Mouse (Mus musculus) forebrain, embryonic 16.5 days (tissue): ENCODE measurements around the gene Myoz1. TPM values are rescaled to one million over a fixed set of nuclear protein-coding genes. Genes with fewer than 3 reads are reported as not detected.

Experiments used
- ATAC-seq: fragments of 200-750 bp; cut with Nextera tagmentation; 2 replicates; pipeline ENCODE4 v1.8.0; 2017; ENCODE audit warnings: mild to moderate bottlenecking, moderate library complexity
- H3K27ac ChIP-seq: fragments of 300-500 bp; sonication (generic); 2 replicates; pipeline ENCODE4 v1.5.1; 2014; ENCODE audit warnings: low read length, control low read depth
- H3K27me3 ChIP-seq: fragments of 300-500 bp; sonication (generic); replicated peaks from 2 replicates; pipeline ENCODE4 v1.6.1; 2014; ENCODE audit warnings: low read length; ENCODE audit not compliant: control insufficient read depth, insufficient read depth
- H3K36me3 ChIP-seq: fragments of 300-500 bp; sonication (generic); 2 replicates; pipeline ENCODE4 v1.6.1; 2014; ENCODE audit not compliant: control insufficient read depth, insufficient read depth
- H3K4me1 ChIP-seq: fragments of 300-500 bp; sonication (generic); replicated peaks from 2 replicates; pipeline ENCODE4 v1.6.1; 2014; ENCODE audit warnings: low read length; ENCODE audit not compliant: control insufficient read depth, insufficient read depth
- H3K4me2 ChIP-seq: fragments of 300-500 bp; sonication (generic); 2 replicates; pipeline ENCODE4 v1.6.1; 2014; ENCODE audit warnings: mild to moderate bottlenecking, low read length, control low read depth
- H3K4me3 ChIP-seq: fragments of 300-500 bp; sonication (generic); replicated peaks from 2 replicates; pipeline ENCODE4 v1.5.1; 2014; ENCODE audit warnings: mild to moderate bottlenecking, low read length, control low read depth
- H3K9ac ChIP-seq: fragments of 300-500 bp; sonication (generic); replicated peaks from 2 replicates; pipeline ENCODE4 v1.6.1; 2014; ENCODE audit warnings: low read depth, low read length, control low read depth
- H3K9me3 ChIP-seq: fragments of 300-500 bp; sonication (generic); 2 replicates; pipeline ENCODE4 v1.6.1; 2016; ENCODE audit warnings: low read length; ENCODE audit not compliant: control insufficient read depth
- WGBS: fragments of 180-500 bp; shearing (Covaris S2); extraction: QIAGEN DNeasy Blood & Tissue Kit; methylation state at CpG from one replicate; pipeline ENCODE4 v1.1.7; 2014; 5-methylcytosine and 5-hydroxymethylcytosine counted together
- polyA plus RNA-seq: library from polyadenylated mRNA; unstranded; fragments of >200 nt; fragmentation: Nextera tagmentation; extraction: Ambion mirVana; gene quantifications from 2 replicates; pipeline ENCODE4 v1.2.1, GENCODE M21; 2015

Gene Myoz1
- polyA plus RNA-seq, 1 experiment from 2014 or later, result not detected

DNA sequence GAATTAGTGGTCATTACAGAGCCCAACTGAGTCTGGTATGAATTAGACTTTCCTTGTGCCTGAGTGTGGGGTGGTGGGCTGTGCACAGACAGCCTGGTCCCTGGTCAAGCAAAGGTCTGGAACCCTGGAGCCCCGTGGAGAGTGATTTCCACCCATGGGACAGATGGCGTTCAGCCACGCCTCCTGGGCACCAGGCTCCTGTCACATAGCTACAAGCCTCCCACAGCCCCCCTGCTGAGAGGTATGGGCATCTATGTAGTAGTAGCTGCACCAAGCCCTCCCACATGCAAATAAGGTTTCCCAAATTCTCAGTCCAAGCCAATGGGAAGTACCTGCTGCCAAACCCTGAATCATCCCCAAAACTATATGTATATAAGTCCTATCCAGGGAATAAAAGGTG, 29.4 kb downstream of the Myoz1 start:
- Histone ChIP-seq H3K27me3 (no peaks in the 10 kb centered on the region), H3K9ac (no peak overlapping the region), H3K4me3 (no peak overlapping the region), H3K9me3 (no peaks in the 10 kb centered on the region), H3K36me3 (no peaks in the 10 kb centered on the region), H3K4me1 (peaks cover 6% of the 10 kb centered on the region), H3K4me2 (no peak overlapping the region), H3K27ac (no peak overlapping the region)
- 73% methylated on average over 3 of the region's 3 CpGs for WGBS
- no peak for ATAC-seq

DNA sequence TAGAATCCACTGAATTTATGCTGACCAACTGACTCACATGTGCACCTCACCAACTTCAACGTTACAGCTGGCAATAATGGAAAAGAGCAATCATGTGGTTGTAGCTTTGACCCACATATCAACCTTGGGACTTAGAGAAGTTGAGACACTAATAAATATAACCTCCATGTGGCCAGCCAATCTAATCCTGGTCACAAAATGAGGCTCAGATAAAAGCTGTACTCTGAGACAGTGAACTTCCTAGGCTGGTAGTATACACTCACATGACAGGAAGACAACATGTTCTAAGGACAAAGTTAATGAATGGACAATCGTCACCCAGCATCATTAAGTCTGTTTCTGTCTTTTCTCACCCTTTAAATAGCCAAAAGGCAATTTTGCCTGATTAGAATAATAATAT, 29.9 kb downstream of the Myoz1 start:
- Histone ChIP-seq H3K4me2 (no peak overlapping the region), H3K9me3 (no peaks in the 10 kb centered on the region), H3K4me3 (no peak overlapping the region), H3K4me1 (peaks cover 6% of the 10 kb centered on the region), H3K9ac (no peak overlapping the region), H3K36me3 (no peaks in the 10 kb centered on the region), H3K27me3 (no peaks in the 10 kb centered on the region), H3K27ac (no peak overlapping the region)
- no peak for ATAC-seq
- 80% methylated on average over 2 of the region's 2 CpGs for WGBS

DNA sequence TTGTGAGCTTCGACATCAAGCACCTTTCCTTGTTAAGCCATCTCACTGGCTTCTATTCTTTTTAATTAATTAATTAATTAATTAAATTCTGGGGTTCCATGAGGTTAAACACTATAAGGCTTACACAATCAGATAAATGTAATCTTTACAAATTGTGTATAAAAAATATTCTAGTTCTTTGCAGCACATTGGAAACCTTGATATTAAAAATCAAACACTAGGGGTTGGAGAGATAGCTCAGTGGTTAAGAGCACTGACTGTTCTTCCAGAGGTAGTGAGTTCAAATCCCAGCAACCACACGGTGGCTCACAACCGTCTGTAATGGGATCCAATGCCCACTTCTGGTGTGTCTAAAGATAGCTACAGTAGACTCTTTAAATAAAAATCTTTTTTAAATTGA, 33.4 kb downstream of the Myoz1 start:
- WGBS, result 90% methylated on average over 3 of the region's 3 CpGs
- Histone ChIP-seq H3K4me1 (peaks cover 16% of the 10 kb centered on the region), H3K27ac (no peak overlapping the region), H3K27me3 (no peaks in the 10 kb centered on the region), H3K9ac (no peak overlapping the region), H3K36me3 (no peaks in the 10 kb centered on the region), H3K4me3 (no peak overlapping the region), H3K9me3 (no peaks in the 10 kb centered on the region), H3K4me2 (no peak overlapping the region)
- no peak for ATAC-seq

DNA sequence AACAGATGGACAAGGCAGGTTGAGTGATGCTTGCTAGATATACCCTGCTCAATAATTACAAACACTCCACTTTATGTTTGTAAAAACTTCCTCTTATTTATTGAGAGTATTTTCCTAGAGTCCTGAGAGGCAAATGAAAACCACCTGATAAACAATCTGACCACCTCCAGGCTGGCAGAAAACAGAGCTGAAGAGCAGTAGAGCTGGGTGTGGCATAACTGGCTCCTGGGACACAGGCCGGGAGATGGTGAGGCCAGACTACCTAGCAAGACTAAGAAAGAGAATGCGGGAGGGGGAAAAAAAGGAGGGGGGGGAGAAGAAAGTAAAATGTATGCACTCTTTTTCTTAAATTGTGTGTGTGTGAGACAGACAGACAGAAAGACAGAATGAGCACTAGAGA, 33.9 kb downstream of the Myoz1 start:
- WGBS, result 88% methylated on average over 2 of the region's 2 CpGs

DNA sequence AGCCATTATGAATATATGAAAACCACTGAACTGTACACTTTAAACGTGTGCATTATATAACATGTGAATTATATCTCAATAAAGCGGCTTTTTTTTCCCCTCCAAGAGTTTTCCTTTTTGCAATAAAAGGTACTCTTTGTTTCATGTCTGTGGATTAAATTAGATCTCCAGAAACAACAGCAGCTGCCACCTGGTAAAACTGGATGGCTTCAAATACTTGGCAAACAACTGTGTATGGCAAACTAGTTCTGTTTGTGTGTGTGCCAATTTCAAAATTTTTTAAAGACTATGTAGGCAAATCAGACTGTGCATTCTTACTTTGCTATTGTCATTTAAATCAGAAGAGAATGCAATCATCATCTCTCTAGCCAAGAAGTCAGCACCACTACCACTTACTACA, 34.4 kb downstream of the Myoz1 start:
- ATAC-seq, result no peak
- Histone ChIP-seq H3K4me1 (peaks cover 16% of the 10 kb centered on the region), H3K4me3 (no peak overlapping the region), H3K36me3 (no peaks in the 10 kb centered on the region), H3K4me2 (no peak overlapping the region), H3K9ac (no peak overlapping the region), H3K9me3 (no peaks in the 10 kb centered on the region), H3K27me3 (no peaks in the 10 kb centered on the region), H3K27ac (no peak overlapping the region)
- 74% methylated on average over 2 of the region's 2 CpGs for WGBS

More for the DNA sequence above, 33.9 kb downstream of the Myoz1 start:
- Histone ChIP-seq H3K36me3 (no peaks in the 10 kb centered on the region), H3K9me3 (no peaks in the 10 kb centered on the region), H3K9ac (no peak overlapping the region), H3K27me3 (no peaks in the 10 kb centered on the region), H3K4me1 (peaks cover 16% of the 10 kb centered on the region), H3K27ac (no peak overlapping the region), H3K4me2 (no peak overlapping the region), H3K4me3 (no peak overlapping the region)
- no peak for ATAC-seq

DNA sequence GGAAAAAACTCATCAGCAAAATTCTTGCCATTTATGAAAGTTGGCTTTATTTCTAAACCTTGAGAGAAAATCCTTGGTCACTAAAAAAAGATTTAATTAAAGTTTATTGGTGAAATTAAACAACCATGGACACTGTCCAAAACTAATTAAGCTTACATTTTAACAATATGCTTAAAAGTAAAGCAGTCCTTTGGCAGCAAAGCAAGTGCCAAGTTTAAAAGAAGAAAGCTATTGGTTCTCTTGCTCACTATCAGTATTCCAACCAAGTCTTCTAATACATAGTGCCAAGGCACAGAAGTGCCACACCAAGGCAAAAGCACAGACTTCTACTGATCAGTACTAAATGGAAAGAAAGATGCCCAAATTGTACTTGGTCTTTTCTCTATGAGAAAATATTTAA, 37.2 kb downstream of the Myoz1 start:
- Histone ChIP-seq H3K9me3 (no peaks in the 10 kb centered on the region), H3K27me3 (no peaks in the 10 kb centered on the region), H3K4me3 (no peak overlapping the region), H3K4me1 (peaks cover 19% of the 10 kb centered on the region), H3K27ac (no peak overlapping the region), H3K36me3 (no peaks in the 10 kb centered on the region), H3K9ac (no peak overlapping the region), H3K4me2 (no peak overlapping the region)
- ATAC-seq, result peak; percentile 49; the same call in 1 of the 2 replicates

DNA sequence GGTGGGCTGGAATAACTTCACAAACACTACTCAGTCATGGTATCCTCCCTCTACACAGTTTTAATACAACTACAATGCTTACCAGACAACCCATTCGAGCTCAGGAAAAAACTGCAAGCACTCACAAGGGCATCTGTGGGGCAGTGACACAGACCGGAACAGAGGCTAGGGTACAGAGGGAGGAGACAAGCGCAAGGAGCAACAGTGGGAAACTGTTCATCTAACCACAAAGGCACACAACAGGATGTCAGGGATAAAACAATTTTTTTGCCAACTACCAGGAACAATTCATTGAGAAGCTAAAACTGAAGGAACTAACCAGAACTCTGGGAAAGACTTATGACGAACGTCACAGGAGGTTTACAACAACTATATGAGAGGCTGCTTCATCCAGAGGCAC, 38.1 kb downstream of the Myoz1 start:
- H3K4me1 ChIP-seq, result peaks cover 19% of the 10 kb centered on the region
- no peaks in the 10 kb centered on the region for H3K27me3 ChIP-seq
- H3K9me3 ChIP-seq, result no peaks in the 10 kb centered on the region
- WGBS, result 72% methylated on average over 5 of the region's 5 CpGs
- H3K4me3 ChIP-seq, result no peak overlapping the region
- no peaks in the 10 kb centered on the region for H3K36me3 ChIP-seq
- ATAC-seq, result no peak
- H3K27ac ChIP-seq, result no peak overlapping the region
- H3K4me2 ChIP-seq, result no peak overlapping the region
- H3K9ac ChIP-seq, result no peak overlapping the region

DNA sequence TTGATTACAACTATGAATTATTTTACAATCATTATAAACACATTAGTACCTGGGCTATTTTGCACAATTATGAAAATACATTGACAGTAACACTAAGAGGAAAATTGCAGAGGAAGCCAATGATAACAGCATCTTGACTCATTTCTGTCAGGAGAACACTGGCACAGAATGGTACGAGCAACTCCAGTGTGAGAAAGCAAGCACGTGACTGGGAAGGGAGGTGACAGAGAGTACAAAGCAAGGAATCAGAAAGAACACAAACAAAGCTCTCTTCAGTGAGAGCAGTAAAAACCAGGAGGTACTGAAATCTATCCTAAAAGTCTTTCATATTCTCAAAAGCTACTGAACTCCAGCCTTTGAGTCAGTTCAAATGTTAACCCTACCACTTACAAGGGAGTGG, 39.9 kb downstream of the Myoz1 start:
- H3K4me2 ChIP-seq, result no peak overlapping the region
- no peaks in the 10 kb centered on the region for H3K27me3 ChIP-seq
- no peak overlapping the region for H3K27ac ChIP-seq
- peaks cover 13% of the 10 kb centered on the region for H3K4me1 ChIP-seq
- no peak overlapping the region for H3K4me3 ChIP-seq
- 14% methylated on average over 2 of the region's 2 CpGs for WGBS
- no peak for ATAC-seq
- H3K9ac ChIP-seq, result no peak overlapping the region
- no peaks in the 10 kb centered on the region for H3K9me3 ChIP-seq
- H3K36me3 ChIP-seq, result no peaks in the 10 kb centered on the region

DNA sequence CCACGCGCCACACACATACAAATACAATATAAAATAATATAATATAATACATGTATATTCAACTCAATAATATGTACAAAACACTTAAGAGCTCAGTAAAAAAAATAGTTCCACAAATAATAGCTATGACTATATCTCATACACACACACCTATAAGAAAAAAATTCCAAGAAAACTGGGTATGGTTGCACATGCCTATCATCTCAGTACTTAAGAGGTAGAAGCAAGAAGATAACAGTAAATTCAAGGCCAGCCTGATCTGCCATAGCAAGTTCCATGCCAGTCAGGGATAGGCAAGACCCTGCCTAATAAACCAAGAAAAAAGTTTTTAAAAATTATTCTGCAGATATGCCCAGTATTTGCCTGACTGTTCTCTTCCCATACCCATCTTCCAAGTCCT, 41.3 kb downstream of the Myoz1 start:
- no peak overlapping the region for H3K4me3 ChIP-seq
- no peaks in the 10 kb centered on the region for H3K36me3 ChIP-seq
- no peak overlapping the region for H3K9ac ChIP-seq
- 98% methylated on average over 2 of the region's 2 CpGs for WGBS
- H3K9me3 ChIP-seq, result no peaks in the 10 kb centered on the region
- H3K27ac ChIP-seq, result no peak overlapping the region
- no peaks in the 10 kb centered on the region for H3K27me3 ChIP-seq
- H3K4me1 ChIP-seq, result peaks cover 13% of the 10 kb centered on the region
- no peak for ATAC-seq
- no peak overlapping the region for H3K4me2 ChIP-seq

DNA sequence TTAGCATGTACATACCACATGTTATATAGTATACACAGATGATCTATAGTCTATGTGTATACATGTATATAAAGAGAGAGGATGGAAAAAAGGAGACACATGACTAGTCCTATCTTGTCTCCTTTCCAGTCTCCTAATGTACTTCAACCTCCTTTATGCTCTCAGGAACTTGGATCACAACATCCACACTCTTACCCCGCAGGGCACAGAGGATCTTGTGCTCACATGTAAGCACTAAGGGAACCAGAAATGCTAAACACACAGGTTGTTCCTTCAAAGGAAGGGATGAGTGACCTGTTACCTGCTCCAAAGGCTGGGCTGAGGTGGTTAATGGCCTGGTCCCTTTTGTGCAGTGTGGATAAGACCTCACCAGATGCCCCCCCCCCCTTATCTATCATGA, 43.5 kb downstream of the Myoz1 start:
- no peak for ATAC-seq

More for the DNA sequence above, 43.5 kb downstream of the Myoz1 start:
- Histone ChIP-seq H3K4me1 (peaks cover 3% of the 10 kb centered on the region; the same call in 1 of the 2 replicates), H3K9ac (no peak overlapping the region), H3K4me3 (no peak overlapping the region), H3K9me3 (no peaks in the 10 kb centered on the region), H3K4me2 (no peak overlapping the region), H3K27ac (no peak overlapping the region), H3K27me3 (no peaks in the 10 kb centered on the region), H3K36me3 (no peaks in the 10 kb centered on the region)
- WGBS, result 96% methylated on average over 1 of the region's 1 CpGs
